Mouse (Mus musculus) hindbrain, embryonic 16.5 days (tissue): Measurements from ENCODE around the gene Hist1h2bf. TPM values are rescaled to one million over a fixed set of nuclear protein-coding genes. Genes with fewer than 3 reads are reported as not detected.

ENCODE experiments used
- ATAC-seq: fragments of 200-750 bp; cut with Nextera tagmentation; 2 replicates; pipeline ENCODE4 v1.8.0; 2017; ENCODE audit warnings: moderate TSS enrichment, moderate library complexity
- H3K27ac ChIP-seq: fragments of 300-500 bp; sonication (generic); 2 replicates; pipeline ENCODE4 v1.5.1; 2014; ENCODE audit warnings: low read depth, mild to moderate bottlenecking, control low read depth, low read length, moderate library complexity
- H3K27me3 ChIP-seq: fragments of 300-500 bp; sonication (generic); replicated peaks from 2 replicates; pipeline ENCODE4 v1.6.1; 2014; ENCODE audit warnings: low read length; ENCODE audit not compliant: control insufficient read depth, insufficient read depth
- H3K36me3 ChIP-seq: fragments of 300-500 bp; sonication (generic); 2 replicates; pipeline ENCODE4 v1.6.1; 2014; ENCODE audit warnings: mild to moderate bottlenecking, low read length, moderate library complexity, mixed read lengths; ENCODE audit not compliant: control insufficient read depth, insufficient read depth
- H3K4me1 ChIP-seq: fragments of 300-500 bp; sonication (generic); 2 replicates; pipeline ENCODE4 v1.6.1; 2014; ENCODE audit warnings: low read depth, low read length; ENCODE audit not compliant: control insufficient read depth, insufficient read depth
- H3K4me2 ChIP-seq: fragments of 300-500 bp; sonication (generic); 2 replicates; pipeline ENCODE4 v1.6.1; 2014; ENCODE audit warnings: mild to moderate bottlenecking, low read length, control low read depth, moderate library complexity
- H3K4me3 ChIP-seq: fragments of 300-500 bp; sonication (generic); 2 replicates; pipeline ENCODE4 v1.5.1; 2014; ENCODE audit warnings: mild to moderate bottlenecking, low read length, control low read depth, moderate library complexity
- H3K9ac ChIP-seq: fragments of 300-500 bp; sonication (generic); 2 replicates; pipeline ENCODE4 v1.6.1; 2014; ENCODE audit warnings: low read depth, mild to moderate bottlenecking, control low read depth, low read length, moderate library complexity
- H3K9me3 ChIP-seq: fragments of 300-500 bp; sonication (generic); 2 replicates; pipeline ENCODE4 v1.6.1; 2014; ENCODE audit warnings: mild to moderate bottlenecking, low read length, moderate library complexity; ENCODE audit not compliant: control insufficient read depth
- WGBS: fragments of 180-500 bp; shearing (Covaris S2); extraction: QIAGEN DNeasy Blood & Tissue Kit; methylation state at CpG from one replicate; pipeline ENCODE4 v1.1.7; 2014; 5-methylcytosine and 5-hydroxymethylcytosine counted together
- polyA plus RNA-seq: library from polyadenylated mRNA; unstranded; fragments of >200 nt; fragmentation: Nextera tagmentation; extraction: Ambion mirVana; gene quantifications from 2 replicates; pipeline ENCODE4 v1.2.1, GENCODE M21; 2015

Gene Hist1h2bf
- polyA plus RNA-seq, 1 experiment from 2014 or later, result 0.44 TPM

GRCm38 (mm10) chr13:23532262-23533075 is 41.5 kb downstream of the Hist1h2bf start:
- ATAC-seq, result no peak
- whole genome bisulfite sequencing, result 24% methylated on average over 9 of the region's 9 CpGs

GRCm38 (mm10) chr13:23530901-23531875 is 42.8 kb downstream of the Hist1h2bf start, which contains the start of gene Hist1h4h:
Hist1h4h (plus strand) TSS chr13:23531050.
- ATAC-seq, result peak; percentile 85
- peaks cover 28% of the 10 kb centered on the region for H3K4me1 ChIP-seq
- peak within 1 kb of the TSS; percentile 90 for H3K27ac ChIP-seq
- under 1% methylated on average over 53 of the region's 70 CpGs for WGBS
- H3K27me3 ChIP-seq, result no peaks in the 10 kb centered on the region
- H3K36me3 ChIP-seq, result no peaks in the 10 kb centered on the region
- peak within 1 kb of the TSS; percentile 65 for H3K4me2 ChIP-seq
- H3K4me3 ChIP-seq, result peak within 1 kb of the TSS; percentile 44
- no peaks in the 10 kb centered on the region for H3K9me3 ChIP-seq
- H3K9ac ChIP-seq, result peak within 1 kb of the TSS; percentile 71

More at GRCm38 (mm10) chr13:23532262-23533075, 41.5 kb downstream of the Hist1h2bf start:
- Histone ChIP-seq H3K4me1 (peaks cover 25% of the 10 kb centered on the region), H3K4me2 (peak overlapping the region; percentile 65), H3K27ac (peak overlapping the region; percentile 90), H3K9ac (peak overlapping the region; percentile 13; the same call in 1 of the 2 replicates), H3K36me3 (no peaks in the 10 kb centered on the region), H3K9me3 (no peaks in the 10 kb centered on the region), H3K4me3 (peak overlapping the region; percentile 44), H3K27me3 (no peaks in the 10 kb centered on the region)

DNA sequence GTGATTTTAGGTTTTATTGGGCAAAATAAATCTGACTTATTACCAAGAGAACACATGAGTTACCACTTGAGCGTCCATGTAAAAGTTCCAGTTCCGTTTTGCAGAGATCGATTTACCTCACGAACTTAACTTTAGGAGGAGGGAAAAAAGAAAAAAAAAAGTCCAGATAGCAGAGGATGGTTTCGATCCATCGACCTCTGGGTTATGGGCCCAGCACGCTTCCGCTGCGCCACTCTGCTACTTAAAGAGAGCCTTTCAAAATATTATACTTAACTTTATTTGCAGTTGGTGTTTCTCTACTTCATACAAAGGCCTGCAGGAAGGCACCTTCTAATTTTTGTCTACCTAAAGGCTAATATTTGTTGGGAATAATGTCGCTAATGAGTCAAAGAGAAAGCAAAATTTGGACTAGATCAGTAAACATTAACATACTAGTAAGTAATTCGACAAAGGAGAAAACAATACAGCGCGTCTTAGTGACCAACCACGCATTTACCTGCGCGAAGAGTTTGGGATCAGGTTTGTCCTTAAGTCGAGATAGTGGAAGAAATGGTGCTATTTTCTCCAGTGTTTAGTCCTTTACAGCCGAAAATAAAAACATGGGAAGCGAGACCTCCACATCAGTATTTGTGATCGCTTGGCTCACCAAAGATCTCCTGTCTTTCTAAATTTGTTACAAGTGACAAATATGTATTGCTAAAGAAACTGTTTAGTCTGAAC is 43.7 kb downstream of the Hist1h2bf start:
- Histone ChIP-seq H3K4me1 (peaks cover 28% of the 10 kb centered on the region), H3K4me2 (peak overlapping the region; percentile 61), H3K9me3 (no peaks in the 10 kb centered on the region), H3K4me3 (peak overlapping the region; percentile 44), H3K9ac (peak overlapping the region; percentile 71), H3K27me3 (no peaks in the 10 kb centered on the region), H3K36me3 (no peaks in the 10 kb centered on the region), H3K27ac (peak overlapping the region; percentile 90)
- WGBS, result under 1% methylated on average over 20 of the region's 20 CpGs
- no peak for ATAC-seq

GRCm38 (mm10) chr13:23529480-23530165 is 44.4 kb downstream of the Hist1h2bf start:
- Histone ChIP-seq H3K4me1 (peaks cover 26% of the 10 kb centered on the region), H3K9me3 (no peaks in the 10 kb centered on the region), H3K27me3 (no peaks in the 10 kb centered on the region), H3K4me2 (peak overlapping the region; percentile 61), H3K27ac (no peak overlapping the region), H3K36me3 (no peaks in the 10 kb centered on the region), H3K9ac (no peak overlapping the region), H3K4me3 (peak overlapping the region; percentile 44)
- no peak for ATAC-seq
- 40% methylated on average over 2 of the region's 2 CpGs for WGBS

DNA sequence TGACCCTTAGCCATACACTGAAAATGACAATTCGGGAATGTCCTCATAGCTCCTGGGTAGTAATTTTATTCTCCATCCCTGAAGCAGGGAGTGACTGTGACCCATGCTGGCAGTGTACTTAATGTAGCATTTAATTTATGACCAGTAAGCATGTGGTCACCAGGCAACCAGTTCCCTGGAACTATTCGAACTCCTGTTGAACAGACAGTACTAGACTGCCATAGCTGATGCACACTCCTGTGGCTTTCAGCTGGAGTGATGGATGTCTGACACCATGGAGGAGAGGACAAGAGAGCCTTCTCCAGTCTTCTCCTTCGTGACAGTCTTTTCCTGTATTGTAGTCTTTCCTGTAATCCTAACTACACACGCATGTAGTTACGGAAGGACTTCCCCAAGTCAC is 45.0 kb downstream of the Hist1h2bf start:
- 57% methylated on average over 5 of the region's 5 CpGs for WGBS
- no peak overlapping the region for H3K4me2 ChIP-seq
- H3K9ac ChIP-seq, result no peak overlapping the region

GRCm38 (mm10) chr13:23526312-23526711 is 47.7 kb downstream of the Hist1h2bf start:
- Histone ChIP-seq H3K27me3 (no peaks in the 10 kb centered on the region), H3K4me2 (peak overlapping the region; percentile 54), H3K4me1 (peaks cover 5% of the 10 kb centered on the region; the same call in 1 of the 2 replicates), H3K36me3 (no peaks in the 10 kb centered on the region), H3K9me3 (no peaks in the 10 kb centered on the region), H3K9ac (peak overlapping the region; percentile 56), H3K4me3 (peak overlapping the region; percentile 45), H3K27ac (peak overlapping the region; percentile 55)
- peak; percentile 67 for ATAC-seq
- WGBS, result 0% methylated on average over 17 of the region's 17 CpGs

More for the DNA sequence above, 45.0 kb downstream of the Hist1h2bf start:
- peaks cover 22% of the 10 kb centered on the region for H3K4me1 ChIP-seq
- ATAC-seq, result no peak
- H3K9me3 ChIP-seq, result no peaks in the 10 kb centered on the region
- H3K36me3 ChIP-seq, result no peaks in the 10 kb centered on the region
- H3K4me3 ChIP-seq, result no peak overlapping the region
- no peaks in the 10 kb centered on the region for H3K27me3 ChIP-seq
- no peak overlapping the region for H3K27ac ChIP-seq

DNA sequence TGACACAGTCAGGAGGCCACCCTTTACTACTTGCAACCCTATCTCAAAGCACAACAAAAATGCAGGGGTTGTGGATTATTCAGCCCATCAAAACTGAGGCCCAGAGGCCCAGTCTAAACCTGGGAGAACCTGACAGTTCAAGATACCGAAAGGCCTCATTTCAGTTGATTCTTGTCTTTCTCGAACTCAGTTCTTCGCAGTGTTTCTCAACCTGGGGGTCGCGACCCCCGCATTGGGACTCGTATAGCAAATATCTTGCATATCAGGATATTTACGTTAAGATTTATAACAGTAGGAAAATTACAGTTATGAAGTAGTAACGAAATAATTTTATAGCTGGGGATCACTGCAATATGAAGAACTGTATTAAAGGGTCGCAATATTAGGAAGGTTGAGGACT is 48.1 kb downstream of the Hist1h2bf start:
- no peak overlapping the region for H3K9ac ChIP-seq
- WGBS, result 2% methylated on average over 10 of the region's 10 CpGs

GRCm38 (mm10) chr13:23524654-23525053 is 49.3 kb downstream of the Hist1h2bf start:
- Histone ChIP-seq H3K4me3 (0 out of 2 replicates have a peak overlapping the region, but pooled peaks have one; percentile 6), H3K9ac (no peak overlapping the region; the same call in 1 of the 2 replicates), H3K4me2 (peak overlapping the region; percentile 26), H3K36me3 (no peaks in the 10 kb centered on the region), H3K9me3 (no peaks in the 10 kb centered on the region), H3K27me3 (no peaks in the 10 kb centered on the region), H3K4me1 (peaks cover 5% of the 10 kb centered on the region; the same call in 1 of the 2 replicates), H3K27ac (no peak overlapping the region)
- WGBS, result 13% methylated on average over 5 of the region's 5 CpGs
- peak; percentile 51 for ATAC-seq

More for the DNA sequence above, 48.1 kb downstream of the Hist1h2bf start:
- no peak for ATAC-seq
- no peaks in the 10 kb centered on the region for H3K36me3 ChIP-seq
- H3K27me3 ChIP-seq, result no peaks in the 10 kb centered on the region
- H3K9me3 ChIP-seq, result no peaks in the 10 kb centered on the region
- H3K27ac ChIP-seq, result no peak overlapping the region
- H3K4me2 ChIP-seq, result peak overlapping the region; percentile 54
- peak overlapping the region; percentile 45 for H3K4me3 ChIP-seq
- H3K4me1 ChIP-seq, result peaks cover 5% of the 10 kb centered on the region; the same call in 1 of the 2 replicates
